Mouse (Mus musculus) embryonic facial prominence, embryonic 12.5 days (tissue): ENCODE data around the gene Aqp9. TPM values are rescaled to one million over a fixed set of nuclear protein-coding genes. Genes with fewer than 3 reads are reported as not detected.
"Not testable (repeated sequence)": the region's sequence is repeated elsewhere in the genome, so short reads cannot be mapped to it uniquely, and the experiment has no call there.

Experiments used
- ATAC-seq: fragments of 200-750 bp; cut with Nextera tagmentation; 2 replicates; pipeline ENCODE4 v1.8.0; 2017; ENCODE audit not compliant: insufficient number of reproducible peaks, insufficient read depth, low FRiP score, low TSS enrichment
- H3K27ac ChIP-seq: fragments of 300-500 bp; sonication (generic); 2 replicates; pipeline ENCODE4 v1.5.1; 2016; ENCODE audit warnings: mild to moderate bottlenecking
- H3K27me3 ChIP-seq: fragments of 300-500 bp; sonication (generic); 2 replicates; pipeline ENCODE4 v1.6.1; 2016; ENCODE audit warnings: mild to moderate bottlenecking, moderate library complexity
- H3K36me3 ChIP-seq: fragments of 300-500 bp; sonication (generic); 2 replicates; pipeline ENCODE4 v1.6.1; 2016; ENCODE audit warnings: mild to moderate bottlenecking
- H3K4me1 ChIP-seq: fragments of 300-500 bp; sonication (generic); 2 replicates; pipeline ENCODE4 v1.6.1; 2016
- H3K4me2 ChIP-seq: fragments of 300-500 bp; sonication (generic); replicated peaks from 2 replicates; pipeline ENCODE4 v1.6.1; 2016; ENCODE audit warnings: mild to moderate bottlenecking, moderate library complexity
- H3K4me3 ChIP-seq: fragments of 300-500 bp; sonication (generic); 2 replicates; pipeline ENCODE4 v1.5.1; 2016; ENCODE audit warnings: mild to moderate bottlenecking
- H3K9ac ChIP-seq: fragments of 300-500 bp; sonication (generic); 2 replicates; pipeline ENCODE4 v1.6.1; 2016; ENCODE audit warnings: mild to moderate bottlenecking, moderate library complexity
- H3K9me3 ChIP-seq: fragments of 300-500 bp; sonication (generic); 2 replicates; pipeline ENCODE4 v1.6.1; 2016; ENCODE audit warnings: mild to moderate bottlenecking, moderate library complexity
- WGBS: fragments of 180-500 bp; shearing (Covaris S2); methylation state at CpG from one replicate; pipeline ENCODE4 v1.1.7; 2016; 5-methylcytosine and 5-hydroxymethylcytosine counted together
- polyA plus RNA-seq: library from polyadenylated mRNA; unstranded; fragments of >200 nt; fragmentation: Nextera tagmentation; extraction: Ambion mirVana; gene quantifications from 2 replicates; pipeline ENCODE4 v1.2.1, GENCODE M21; 2016

Aqp9 gene
- polyA plus RNA-seq, 1 experiment from 2014 or later: not detected

GRCm38 (mm10) chr9:71128911-71129310, 39.6 kb downstream of the Aqp9 start:
- 64% methylated on average over 5 of the region's 5 CpGs for WGBS
- no peaks in the 10 kb centered on the region for H3K36me3 ChIP-seq

GRCm38 (mm10) chr9:71126205-71126604, 42.3 kb downstream of the Aqp9 start:
- Histone ChIP-seq H3K4me3 (no peak overlapping the region), H3K9me3 (no peaks in the 10 kb centered on the region), H3K9ac (no peak overlapping the region), H3K4me2 (no peak overlapping the region), H3K4me1 (no peaks in the 10 kb centered on the region), H3K27ac (no peak overlapping the region), H3K36me3 (no peaks in the 10 kb centered on the region), H3K27me3 (no peaks in the 10 kb centered on the region)
- ATAC-seq: no peak
- 23% methylated on average over 2 of the region's 2 CpGs for WGBS

More at GRCm38 (mm10) chr9:71128911-71129310, 39.6 kb downstream of the Aqp9 start:
- H3K4me3 ChIP-seq: no peak overlapping the region
- H3K27me3 ChIP-seq: no peaks in the 10 kb centered on the region
- no peak overlapping the region for H3K9ac ChIP-seq
- no peak for ATAC-seq
- no peaks in the 10 kb centered on the region for H3K4me1 ChIP-seq
- H3K27ac ChIP-seq: no peak overlapping the region
- no peaks in the 10 kb centered on the region for H3K9me3 ChIP-seq
- no peak overlapping the region for H3K4me2 ChIP-seq

- H3K9ac ChIP-seq, ATAC-seq, H3K27me3 ChIP-seq, H3K4me2 ChIP-seq, H3K27ac ChIP-seq, H3K4me3 ChIP-seq, H3K36me3 ChIP-seq, H3K4me1 ChIP-seq, H3K9me3 ChIP-seq: not testable (repeated sequence)
- WGBS: 85% methylated on average over 8 of the region's 8 CpGs
Measured at GRCm38 (mm10) chr9:71123095-71123494, 45.4 kb downstream of the Aqp9 start.

- H3K4me1 ChIP-seq: no peaks in the 10 kb centered on the region
- no peak overlapping the region for H3K27ac ChIP-seq
- no peak overlapping the region for H3K4me2 ChIP-seq
- no peak overlapping the region for H3K4me3 ChIP-seq
- H3K27me3 ChIP-seq: no peaks in the 10 kb centered on the region
- no peak overlapping the region for H3K9ac ChIP-seq
- no peak for ATAC-seq
- no peaks in the 10 kb centered on the region for H3K36me3 ChIP-seq
- H3K9me3 ChIP-seq: no peaks in the 10 kb centered on the region
- WGBS: 81% methylated on average over 9 of the region's 9 CpGs
Measured at GRCm38 (mm10) chr9:71120924-71121323, 47.6 kb downstream of the Aqp9 start.

GRCm38 (mm10) chr9:71113166-71113565, 55.3 kb downstream of the Aqp9 start:
- H3K27me3 ChIP-seq: no peaks in the 10 kb centered on the region
- no peaks in the 10 kb centered on the region for H3K36me3 ChIP-seq
- no peak overlapping the region for H3K4me3 ChIP-seq
- H3K4me1 ChIP-seq: no peaks in the 10 kb centered on the region
- WGBS: 83% methylated on average over 6 of the region's 6 CpGs
- H3K4me2 ChIP-seq: no peak overlapping the region
- ATAC-seq: no peak
- H3K9me3 ChIP-seq: no peaks in the 10 kb centered on the region
- no peak overlapping the region for H3K27ac ChIP-seq
- H3K9ac ChIP-seq: no peak overlapping the region

GRCm38 (mm10) chr9:71103521-71103920, 65.0 kb downstream of the Aqp9 start:
- ATAC-seq: no peak
- Histone ChIP-seq H3K9ac (no peak overlapping the region), H3K27ac (no peak overlapping the region), H3K36me3 (no peaks in the 10 kb centered on the region), H3K4me2 (no peak overlapping the region), H3K27me3 (no peaks in the 10 kb centered on the region), H3K4me1 (no peaks in the 10 kb centered on the region), H3K4me3 (no peak overlapping the region), H3K9me3 (no peaks in the 10 kb centered on the region)
- WGBS: 56% methylated on average over 5 of the region's 5 CpGs

GRCm38 (mm10) chr9:71094066-71094465, 74.4 kb downstream of the Aqp9 start:
- H3K4me3 ChIP-seq: no peak overlapping the region
- H3K36me3 ChIP-seq: no peaks in the 10 kb centered on the region
- no peak for ATAC-seq
- H3K4me1 ChIP-seq: no peaks in the 10 kb centered on the region
- no peak overlapping the region for H3K4me2 ChIP-seq
- H3K9me3 ChIP-seq: no peaks in the 10 kb centered on the region
- 81% methylated on average over 6 of the region's 6 CpGs for WGBS
- H3K27me3 ChIP-seq: no peaks in the 10 kb centered on the region
- H3K27ac ChIP-seq: no peak overlapping the region
- H3K9ac ChIP-seq: no peak overlapping the region

GRCm38 (mm10) chr9:71092038-71092437, 76.4 kb downstream of the Aqp9 start:
- Histone ChIP-seq H3K27me3 (no peaks in the 10 kb centered on the region), H3K9ac (no peak overlapping the region), H3K36me3 (no peaks in the 10 kb centered on the region), H3K9me3 (no peaks in the 10 kb centered on the region), H3K4me2 (no peak overlapping the region), H3K4me1 (no peaks in the 10 kb centered on the region), H3K27ac (no peak overlapping the region), H3K4me3 (no peak overlapping the region)
- no peak for ATAC-seq
- 69% methylated on average over 5 of the region's 5 CpGs for WGBS

- H3K4me1 ChIP-seq: no peaks in the 10 kb centered on the region
- no peak overlapping the region for H3K9ac ChIP-seq
- H3K27me3 ChIP-seq: no peaks in the 10 kb centered on the region
- H3K27ac ChIP-seq: no peak overlapping the region
- no peaks in the 10 kb centered on the region for H3K9me3 ChIP-seq
- ATAC-seq: no peak
- H3K36me3 ChIP-seq: no peaks in the 10 kb centered on the region
- no peak overlapping the region for H3K4me2 ChIP-seq
- H3K4me3 ChIP-seq: no peak overlapping the region
- 41% methylated on average over 7 of the region's 7 CpGs for WGBS
Measured at GRCm38 (mm10) chr9:71079201-71079600, 89.3 kb downstream of the Aqp9 start.

- Histone ChIP-seq H3K9me3 (no peaks in the 10 kb centered on the region), H3K27ac (no peak overlapping the region), H3K36me3 (no peaks in the 10 kb centered on the region), H3K4me3 (no peak overlapping the region), H3K27me3 (no peaks in the 10 kb centered on the region), H3K9ac (no peak overlapping the region), H3K4me1 (peaks cover 8% of the 10 kb centered on the region; the same call in 1 of the 2 replicates), H3K4me2 (no peak overlapping the region)
- 88% methylated on average over 5 of the region's 5 CpGs for WGBS
- ATAC-seq: no peak
Measured at GRCm38 (mm10) chr9:71077251-71077825, 91.1 kb downstream of the Aqp9 start.

- WGBS: 83% methylated on average over 12 of the region's 12 CpGs
- Histone ChIP-seq H3K27ac (no peak overlapping the region), H3K36me3 (no peaks in the 10 kb centered on the region), H3K4me2 (no peak overlapping the region), H3K4me1 (peaks cover 8% of the 10 kb centered on the region; the same call in 1 of the 2 replicates), H3K4me3 (no peak overlapping the region), H3K9ac (no peak overlapping the region), H3K9me3 (no peaks in the 10 kb centered on the region), H3K27me3 (no peaks in the 10 kb centered on the region)
- ATAC-seq: no peak
Measured at GRCm38 (mm10) chr9:71076201-71076648, 92.3 kb downstream of the Aqp9 start.

- H3K27ac ChIP-seq: no peak overlapping the region
- no peaks in the 10 kb centered on the region for H3K36me3 ChIP-seq
- 62% methylated on average over 4 of the region's 4 CpGs for WGBS
- no peak overlapping the region for H3K4me2 ChIP-seq
- no peaks in the 10 kb centered on the region for H3K9me3 ChIP-seq
- no peak overlapping the region for H3K9ac ChIP-seq
- H3K4me1 ChIP-seq: peaks cover 8% of the 10 kb centered on the region; the same call in 1 of the 2 replicates
- H3K4me3 ChIP-seq: no peak overlapping the region
- 0 out of 2 replicates have a peak, but pooled peaks cover 4% of the 10 kb centered on the region for H3K27me3 ChIP-seq
- no peak for ATAC-seq
Measured at GRCm38 (mm10) chr9:71073831-71074230, 94.7 kb downstream of the Aqp9 start.
